Mouse (Mus musculus): ENCODE results near the gene Hs3st3a1. TPM values are rescaled to one million over a fixed set of nuclear protein-coding genes. Genes with fewer than 3 reads are reported as not detected.

The Hs3st3a1 gene
- polyA plus RNA-seq, 1 experiment from 2014 or later: 1.9 TPM

- H3K4me3 ChIP-seq (replicated peaks): no peak overlapping the region
- H3K27ac ChIP-seq (replicated peaks): no peak overlapping the region
- no peaks in the 10 kb centered on the region for H3K4me1 ChIP-seq
- H3K9ac ChIP-seq: no peak overlapping the region
- H3K27me3 ChIP-seq: peaks cover 16% of the 10 kb centered on the region
- WGBS: 70% methylated on average over 9 of the region's 9 CpGs
- H3K4me2 ChIP-seq (replicated peaks): no peak overlapping the region
- H3K36me3 ChIP-seq: no peaks in the 10 kb centered on the region
- no peaks in the 10 kb centered on the region for H3K9me3 ChIP-seq (replicated peaks)
- ATAC-seq (ENCODE audit: insufficient number of reproducible peaks, low FRiP score, low TSS enrichment, low read depth): no peak
Observed at GRCm38 (mm10) chr11:64516712-64517589, 81.8 kb downstream of the Hs3st3a1 start.

- no peak overlapping the region for H3K4me3 ChIP-seq (replicated peaks)
- H3K9me3 ChIP-seq (replicated peaks): no peaks in the 10 kb centered on the region
- no peaks in the 10 kb centered on the region for H3K4me1 ChIP-seq
- no peak for ATAC-seq (ENCODE audit: insufficient number of reproducible peaks, low FRiP score, low TSS enrichment, low read depth)
- H3K36me3 ChIP-seq: no peaks in the 10 kb centered on the region
- peaks cover 25% of the 10 kb centered on the region for H3K27me3 ChIP-seq
- H3K27ac ChIP-seq (replicated peaks): no peak overlapping the region
- 67% methylated on average over 6 of the region's 6 CpGs for WGBS
- H3K4me2 ChIP-seq (replicated peaks): no peak overlapping the region
- H3K9ac ChIP-seq: no peak overlapping the region
Observed at GRCm38 (mm10) chr11:64518146-64518841, 83.2 kb downstream of the Hs3st3a1 start.

GRCm38 (mm10) chr11:64523993-64524570 lies 89.0 kb downstream of the Hs3st3a1 start:
- Histone ChIP-seq H3K9ac (no peak overlapping the region), H3K27me3 (peaks cover 23% of the 10 kb centered on the region), H3K4me1 (no peaks in the 10 kb centered on the region), H3K27ac (replicated peaks) (no peak overlapping the region), H3K4me3 (replicated peaks) (no peak overlapping the region), H3K36me3 (no peaks in the 10 kb centered on the region), H3K4me2 (replicated peaks) (no peak overlapping the region), H3K9me3 (replicated peaks) (no peaks in the 10 kb centered on the region)
- 89% methylated on average over 8 of the region's 8 CpGs for WGBS
- no peak for ATAC-seq (ENCODE audit: insufficient number of reproducible peaks, low FRiP score, low TSS enrichment, low read depth)

GRCm38 (mm10) chr11:64537230-64537629 lies 102.1 kb downstream of the Hs3st3a1 start:
- H3K9me3 ChIP-seq (replicated peaks): no peaks in the 10 kb centered on the region
- H3K4me1 ChIP-seq: no peaks in the 10 kb centered on the region
- ATAC-seq (ENCODE audit: insufficient number of reproducible peaks, low FRiP score, low TSS enrichment, low read depth): no peak
- H3K4me2 ChIP-seq (replicated peaks): no peak overlapping the region
- H3K27me3 ChIP-seq: no peaks in the 10 kb centered on the region
- 95% methylated on average over 3 of the region's 3 CpGs for WGBS
- no peak overlapping the region for H3K27ac ChIP-seq (replicated peaks)
- H3K9ac ChIP-seq: no peak overlapping the region
- H3K36me3 ChIP-seq: no peaks in the 10 kb centered on the region
- H3K4me3 ChIP-seq (replicated peaks): no peak overlapping the region

GRCm38 (mm10) chr11:64541866-64542265 lies 106.7 kb downstream of the Hs3st3a1 start:
- Histone ChIP-seq H3K9ac (no peak overlapping the region), H3K9me3 (replicated peaks) (no peaks in the 10 kb centered on the region), H3K4me1 (peaks cover 8% of the 10 kb centered on the region; the same call in 1 of the 2 replicates), H3K4me3 (replicated peaks) (no peak overlapping the region), H3K4me2 (replicated peaks) (no peak overlapping the region), H3K27me3 (peaks cover 13% of the 10 kb centered on the region; the same call in 1 of the 2 replicates), H3K36me3 (no peaks in the 10 kb centered on the region), H3K27ac (replicated peaks) (no peak overlapping the region)
- no peak for ATAC-seq (ENCODE audit: insufficient number of reproducible peaks, low FRiP score, low TSS enrichment, low read depth)
- WGBS: 94% methylated on average over 9 of the region's 9 CpGs

- 72% methylated on average over 6 of the region's 6 CpGs for WGBS
- Histone ChIP-seq H3K36me3 (no peaks in the 10 kb centered on the region), H3K9me3 (replicated peaks) (no peaks in the 10 kb centered on the region), H3K4me2 (replicated peaks) (no peak overlapping the region), H3K4me3 (replicated peaks) (no peak overlapping the region), H3K27ac (replicated peaks) (no peak overlapping the region), H3K27me3 (peaks cover 13% of the 10 kb centered on the region; the same call in 1 of the 2 replicates), H3K9ac (no peak overlapping the region), H3K4me1 (peaks cover 8% of the 10 kb centered on the region; the same call in 1 of the 2 replicates)
- ATAC-seq (ENCODE audit: insufficient number of reproducible peaks, low FRiP score, low TSS enrichment, low read depth): no peak
Observed at GRCm38 (mm10) chr11:64542335-64542734, 107.2 kb downstream of the Hs3st3a1 start.

- no peak for ATAC-seq (ENCODE audit: insufficient number of reproducible peaks, low FRiP score, low TSS enrichment, low read depth)
- Histone ChIP-seq H3K4me3 (replicated peaks) (no peak overlapping the region), H3K9me3 (replicated peaks) (no peaks in the 10 kb centered on the region), H3K4me2 (replicated peaks) (no peak overlapping the region), H3K9ac (no peak overlapping the region), H3K36me3 (no peaks in the 10 kb centered on the region), H3K27me3 (peaks cover 17% of the 10 kb centered on the region; the same call in 1 of the 2 replicates), H3K27ac (replicated peaks) (no peak overlapping the region), H3K4me1 (peaks cover 8% of the 10 kb centered on the region; the same call in 1 of the 2 replicates)
- 53% methylated on average over 9 of the region's 9 CpGs for WGBS
Observed at GRCm38 (mm10) chr11:64543181-64543641, 108.1 kb downstream of the Hs3st3a1 start.

- Histone ChIP-seq H3K36me3 (no peaks in the 10 kb centered on the region), H3K27ac (replicated peaks) (no peak overlapping the region), H3K9me3 (replicated peaks) (no peaks in the 10 kb centered on the region), H3K4me3 (replicated peaks) (no peak overlapping the region), H3K27me3 (peaks cover 17% of the 10 kb centered on the region; the same call in 1 of the 2 replicates), H3K4me2 (replicated peaks) (no peak overlapping the region), H3K4me1 (peaks cover 8% of the 10 kb centered on the region; the same call in 1 of the 2 replicates), H3K9ac (no peak overlapping the region)
- no peak for ATAC-seq (ENCODE audit: insufficient number of reproducible peaks, low FRiP score, low TSS enrichment, low read depth)
- 60% methylated on average over 5 of the region's 5 CpGs for WGBS
Observed at GRCm38 (mm10) chr11:64544236-64544635, 109.1 kb downstream of the Hs3st3a1 start.

GRCm38 (mm10) chr11:64549380-64549779 lies 114.2 kb downstream of the Hs3st3a1 start:
- H3K27ac ChIP-seq (replicated peaks): no peak overlapping the region
- peaks cover 9% of the 10 kb centered on the region; the same call in 1 of the 2 replicates for H3K4me1 ChIP-seq
- H3K4me2 ChIP-seq (replicated peaks): no peak overlapping the region
- H3K4me3 ChIP-seq (replicated peaks): no peak overlapping the region
- no peaks in the 10 kb centered on the region for H3K36me3 ChIP-seq
- no peaks in the 10 kb centered on the region for H3K9me3 ChIP-seq (replicated peaks)
- ATAC-seq (ENCODE audit: insufficient number of reproducible peaks, low FRiP score, low TSS enrichment, low read depth): no peak
- no peak overlapping the region for H3K9ac ChIP-seq
- peaks cover 22% of the 10 kb centered on the region; the same call in 1 of the 2 replicates for H3K27me3 ChIP-seq
- 30% methylated on average over 7 of the region's 7 CpGs for WGBS

- Histone ChIP-seq H3K27ac (replicated peaks) (no peak overlapping the region), H3K4me2 (replicated peaks) (no peak overlapping the region), H3K27me3 (peaks cover 22% of the 10 kb centered on the region; the same call in 1 of the 2 replicates), H3K4me3 (replicated peaks) (no peak overlapping the region), H3K36me3 (no peaks in the 10 kb centered on the region), H3K4me1 (peaks cover 7% of the 10 kb centered on the region; the same call in 1 of the 2 replicates), H3K9ac (no peak overlapping the region), H3K9me3 (replicated peaks) (no peaks in the 10 kb centered on the region)
- no peak for ATAC-seq (ENCODE audit: insufficient number of reproducible peaks, low FRiP score, low TSS enrichment, low read depth)
- 22% methylated on average over 8 of the region's 8 CpGs for WGBS
Observed at GRCm38 (mm10) chr11:64549955-64550354, 114.8 kb downstream of the Hs3st3a1 start.

GRCm38 (mm10) chr11:64558282-64558681 lies 123.2 kb downstream of the Hs3st3a1 start:
- Histone ChIP-seq H3K4me1 (no peaks in the 10 kb centered on the region), H3K4me2 (replicated peaks) (no peak overlapping the region), H3K27me3 (no peaks in the 10 kb centered on the region; the same call in 1 of the 2 replicates), H3K9me3 (replicated peaks) (no peaks in the 10 kb centered on the region), H3K4me3 (replicated peaks) (no peak overlapping the region), H3K27ac (replicated peaks) (no peak overlapping the region), H3K36me3 (no peaks in the 10 kb centered on the region), H3K9ac (no peak overlapping the region)
- no peak for ATAC-seq (ENCODE audit: insufficient number of reproducible peaks, low FRiP score, low TSS enrichment, low read depth)
- 83% methylated on average over 2 of the region's 2 CpGs for WGBS

Data from embryonic facial prominence, embryonic 15.5 days (tissue).